Mouse (Mus musculus): ENCODE data around the gene Psmc3ip.

The Psmc3ip gene

GRCm38 (mm10) chr11:101052751-101053473, 42.3 kb downstream of the Psmc3ip start:
- in situ Hi-C loops (cut with MseI, MboI): no loop called here

GRCm38 (mm10) chr11:101051617-101052016, 43.6 kb downstream of the Psmc3ip start:
- in situ Hi-C loops (cut with MseI, MboI): no loop called here

- in situ Hi-C loops (cut with MseI, MboI): no loop called here
These were observed 44.2 kb downstream of the Psmc3ip start for GRCm38 (mm10) chr11:101051051-101051493.

DNA sequence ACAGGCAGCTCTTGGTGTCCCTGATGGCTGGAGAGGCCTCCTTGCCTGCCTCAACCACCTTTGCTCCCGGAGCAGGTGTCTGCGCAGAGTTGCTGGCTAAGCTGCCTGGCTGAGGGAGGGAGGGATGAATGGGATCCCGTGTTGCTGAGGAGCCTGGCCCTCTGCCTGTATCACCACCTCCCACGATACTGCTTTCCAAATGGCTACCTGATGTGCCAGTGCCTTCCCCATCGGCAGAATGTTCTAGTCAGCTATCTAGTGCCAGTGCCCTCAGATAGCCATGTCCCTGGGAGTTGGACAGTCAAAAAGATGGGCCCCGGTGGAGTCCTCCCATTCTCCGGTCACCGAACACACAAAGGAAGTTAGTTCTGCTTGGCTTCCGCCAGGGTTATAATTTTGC, 44.9 kb downstream of the Psmc3ip start:
- in situ Hi-C loops (cut with MseI, MboI): no loop called here

GRCm38 (mm10) chr11:101047502-101047901, 47.7 kb downstream of the Psmc3ip start:
- in situ Hi-C loops (cut with MseI, MboI): no loop called here

DNA sequence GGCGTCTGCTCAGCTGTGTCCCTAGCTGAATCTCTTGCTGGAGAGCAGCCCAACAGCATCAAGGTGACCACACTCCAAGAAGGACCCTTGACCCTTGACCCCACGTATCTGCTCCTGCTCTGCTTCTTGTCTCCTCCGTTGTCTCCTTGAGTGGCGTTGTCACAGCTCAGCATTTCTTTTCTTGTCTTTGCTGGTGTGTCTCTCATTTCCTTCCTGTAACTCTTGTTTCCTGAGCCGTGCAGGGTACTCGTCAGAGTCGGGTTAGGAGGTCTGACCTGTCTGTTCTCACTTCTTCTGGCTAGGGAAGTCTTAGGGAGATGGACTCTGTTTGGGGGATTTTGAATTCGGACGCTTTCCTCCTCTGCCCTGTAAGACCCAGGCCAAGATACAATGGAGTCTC, 48.8 kb downstream of the Psmc3ip start:
- in situ Hi-C loops (cut with MseI, MboI): no loop called here

GRCm38 (mm10) chr11:101045826-101046225, 49.4 kb downstream of the Psmc3ip start:
- in situ Hi-C loops (cut with MseI, MboI): no loop called here
